Mouse (Mus musculus): ENCODE results near the gene Spock2. TPM values are rescaled to one million over a fixed set of nuclear protein-coding genes. Genes with fewer than 3 reads are reported as not detected.

The Spock2 gene
- 100 to 1,000 TPM; 493 to 502 TPM for total RNA-seq (2021)

GRCm38 (mm10) chr10:60106146-60106530, at the start of gene Spock2:
Spock2 (plus strand) TSS chr10:60106219.
- peak in 1 of 2 experiments; percentile 67 for DNase-seq

GRCm38 (mm10) chr10:60062173-60062572, 43.8 kb upstream of the Spock2 start:
- DNase-seq = no peak

- no peak for DNase-seq
Observed at GRCm38 (mm10) chr10:60062931-60063330, 43.1 kb upstream of the Spock2 start.

GRCm38 (mm10) chr10:60066524-60066923, 39.5 kb upstream of the Spock2 start:
- DNase-seq = peak in 1 of 2 experiments; percentile 28

GRCm38 (mm10) chr10:60075159-60075558, 30.9 kb upstream of the Spock2 start:
- DNase-seq = no peak

- DNase-seq = no peak
Observed at GRCm38 (mm10) chr10:60077226-60077625, 28.8 kb upstream of the Spock2 start.

- DNase-seq = no peak
Observed at GRCm38 (mm10) chr10:60077736-60078560, 28.1 kb upstream of the Spock2 start.

GRCm38 (mm10) chr10:60078561-60078917, 27.5 kb upstream of the Spock2 start:
- peak; percentile 20 to 21 for DNase-seq

GRCm38 (mm10) chr10:60080171-60080570, 25.8 kb upstream of the Spock2 start:
- DNase-seq = no peak

GRCm38 (mm10) chr10:60080601-60080981, 25.4 kb upstream of the Spock2 start:
- DNase-seq = no peak

- DNase-seq = no peak
Observed at GRCm38 (mm10) chr10:60080982-60081825, 24.8 kb upstream of the Spock2 start.

GRCm38 (mm10) chr10:60081905-60082304, 24.1 kb upstream of the Spock2 start:
- DNase-seq = no peak

GRCm38 (mm10) chr10:60084065-60084464, 22.0 kb upstream of the Spock2 start:
- DNase-seq = no peak

GRCm38 (mm10) chr10:60092311-60092710, 13.7 kb upstream of the Spock2 start:
- no peak for DNase-seq

GRCm38 (mm10) chr10:60093751-60094150, 12.3 kb upstream of the Spock2 start:
- DNase-seq = no peak

GRCm38 (mm10) chr10:60095558-60095957, 10.5 kb upstream of the Spock2 start:
- DNase-seq = no peak

GRCm38 (mm10) chr10:60096302-60096701, 9.7 kb upstream of the Spock2 start:
- no peak for DNase-seq

- no peak for DNase-seq
Observed at GRCm38 (mm10) chr10:60097146-60097545, 8.9 kb upstream of the Spock2 start.

- DNase-seq = no peak
Observed at GRCm38 (mm10) chr10:60097774-60098173, 8.2 kb upstream of the Spock2 start.

- no peak for DNase-seq
Observed at GRCm38 (mm10) chr10:60105391-60106145, 451 bp upstream of the Spock2 start.

- peak; percentile 53 to 61 for DNase-seq
Observed at GRCm38 (mm10) chr10:60106531-60107186, 640 bp downstream of the Spock2 start.

- DNase-seq = peak in 1 of 2 experiments; percentile 26
Observed at GRCm38 (mm10) chr10:60107448-60107847, 1.4 kb downstream of the Spock2 start.
